ENCODE assay signal across 10 mouse cellular contexts in genomic region chr9:41028470-41028869, GRCm38 (mm10). TPM values are rescaled to one million over a fixed set of nuclear protein-coding genes. Genes with fewer than 3 reads are reported as not detected.
DNase-seq lines count a peak whose midpoint lies in the region; ATAC-seq and TF ChIP-seq lines count a peak whose summit lies in the region.
"Had no signal": no experiment of that assay in that cellular context is flagged by ENCODE, and none has a peak within 500 bp of the region (broad histone marks: within the 10 kb centered on the region; RNA-seq: fewer than 3 reads in every experiment).

No protein-coding gene starts in this region.

- no peaks in the 10 kb centered on the region for H3K79me3 ChIP-seq in C2C12 (ENCODE audit: low read depth)

- H3ac ChIP-seq in C2C12 (ENCODE audit: control insufficient read depth, insufficient read length, low read depth) = no peak overlapping the region

- intact Hi-C loops in heart, postnatal 14 days (cut with DNase I) = loop anchor here (5.0 kb wide), 2 partner anchors 36 to 191 kb away; no protein-coding TSS in a partner anchor

- no peak overlapping the region for H3K27ac ChIP-seq in heart, embryonic 12.5 days (ENCODE audit: poor library complexity, severe bottlenecking)
- H3K27ac ChIP-seq in embryonic facial prominence, embryonic 10.5 days (replicated peaks) = no peak overlapping the region
- H3K27ac ChIP-seq: limb, embryonic 13.5 days had no signal

- 41% methylated on average over 5 of the region's 5 CpGs for WGBS in heart, embryonic 12.5 days
- 47% methylated on average over 5 of the region's 5 CpGs for WGBS in embryonic facial prominence, embryonic 10.5 days

- DNase-seq in heart, postnatal 14 days = peak; percentile 37 to 52
- DNase-seq in T-cell, adult 2 months (ENCODE audit: low spot score) = peak; percentile 55
- DNase-seq in embryonic facial prominence, embryonic 10.5 days (ENCODE audit: low spot score) = peak; percentile 53
- peak; percentile 44 for DNase-seq in layer of hippocampus, adult 9-11 months
- peak; percentile 58 to 59 for DNase-seq in natural killer cell, adult 2 months (ENCODE audit: low spot score in 2 of 2)

- H3K9ac ChIP-seq in heart, embryonic 12.5 days = no peak overlapping the region
- H3K9ac ChIP-seq: limb, embryonic 13.5 days had no signal

- peaks cover 37% of the 10 kb centered on the region for H3K36me3 ChIP-seq in heart, embryonic 12.5 days
- H3K36me3 ChIP-seq in C2C12 (ENCODE audit: control insufficient read depth, insufficient read depth) = no peaks in the 10 kb centered on the region
- no peaks in the 10 kb centered on the region; the same call in 1 of the 2 replicates for H3K36me3 ChIP-seq in embryonic facial prominence, embryonic 10.5 days (replicated peaks)
- H3K36me3 ChIP-seq: limb, embryonic 13.5 days had no signal

- peak; percentile 23 for TF ChIP-seq CTCF in C2C12 (IDR thresholded peaks at IDR 0.05; ENCODE audit: control insufficient read depth, insufficient read depth, insufficient read length)

- no peak overlapping the region for H3K4me3 ChIP-seq in heart, embryonic 12.5 days
- H3K4me3 ChIP-seq in C2C12 (ENCODE audit: insufficient read depth, poor library complexity, severe bottlenecking) = no peak overlapping the region
- H3K4me3 ChIP-seq in embryonic facial prominence, embryonic 10.5 days = no peak overlapping the region
- H3K4me3 ChIP-seq: limb, embryonic 13.5 days had no signal

- H3K27me3 ChIP-seq in heart, embryonic 12.5 days (replicated peaks) = no peaks in the 10 kb centered on the region
- no peaks in the 10 kb centered on the region for H3K27me3 ChIP-seq in C2C12 (ENCODE audit: control insufficient read depth, insufficient read depth, insufficient read length)
- H3K27me3 ChIP-seq in embryonic facial prominence, embryonic 10.5 days (replicated peaks; ENCODE audit: low read depth, poor library complexity, severe bottlenecking) = no peaks in the 10 kb centered on the region
- H3K27me3 ChIP-seq: limb, embryonic 13.5 days had no signal

- no peak overlapping the region for H3K4me2 ChIP-seq in heart, embryonic 12.5 days
- H3K4me2 ChIP-seq: limb, embryonic 13.5 days had no signal

- no peak for ATAC-seq in heart, embryonic 12.5 days (ENCODE audit: insufficient number of reproducible peaks, low FRiP score)
- no peak for ATAC-seq in activated CD4-positive, CD25-positive, alpha-beta regulatory T cell, adult 4 months

- H3K9me3 ChIP-seq in heart, embryonic 12.5 days (replicated peaks) = no peaks in the 10 kb centered on the region
- H3K9me3 ChIP-seq in embryonic facial prominence, embryonic 10.5 days = no peaks in the 10 kb centered on the region
- H3K9me3 ChIP-seq: limb, embryonic 13.5 days had no signal

- peaks cover 9% of the 10 kb centered on the region for H3K4me1 ChIP-seq in heart, embryonic 12.5 days (replicated peaks)
- peaks cover 11% of the 10 kb centered on the region for H3K4me1 ChIP-seq in embryonic facial prominence, embryonic 10.5 days

- H3K79me2 ChIP-seq in C2C12 (ENCODE audit: control insufficient read depth, insufficient read depth) = no peaks in the 10 kb centered on the region

TF ChIP-seq in C2C12, 6 proteins besides CTCF, POLR2A, EP300 and RAD21:
- TF ChIP-seq MAX (IDR thresholded peaks at IDR 0.05) = no peak
- TF ChIP-seq MYOD1 (IDR thresholded peaks at IDR 0.05; ENCODE audit: control insufficient read depth, insufficient read length, low read depth) = no peak
- TF ChIP-seq MYOG (IDR thresholded peaks at IDR 0.05; ENCODE audit: control insufficient read depth, extremely low read depth, insufficient read length) = no peak
- TF ChIP-seq CEBPB (IDR thresholded peaks at IDR 0.05; ENCODE audit: low read depth) = no peak
- TF ChIP-seq USF1 (IDR thresholded peaks at IDR 0.05; ENCODE audit: low read depth) = no peak
- TF ChIP-seq FOSL1 (IDR thresholded peaks at IDR 0.05; ENCODE audit: insufficient read depth, low read length, poor library complexity, severe bottlenecking) = no peak

RNA-seq across cellular contexts. Expression of gene Crtam, which starts 24.0 kb away (rescaled TPM):
- under 1 TPM; 0.12 to 0.14 TPM for total RNA-seq in heart, postnatal 14 days (2021)
- 0.17 and 0.18 TPM in 2 replicates for polyA plus RNA-seq in heart, embryonic 12.5 days (2016; fragmentation: Nextera tagmentation; extraction: Ambion mirVana)
- polyA plus RNA-seq in C2C12 (2012; fragmentation: generic; extraction: Trizol) = 0.04 TPM
- polyA plus RNA-seq in embryonic facial prominence, embryonic 10.5 days (2016; fragmentation: Nextera tagmentation; extraction: Ambion mirVana) = 0.05 and 0.09 TPM in 2 replicates
- polyA plus RNA-seq in activated CD4-positive, CD25-positive, alpha-beta regulatory T cell, adult 4 months (2017; shearing (Covaris generic)) = 1 to 10 TPM; 1.2 to 2.7 TPM
- polyA plus RNA-seq: stomach, embryonic 14.5 days had no signal
